Mouse (Mus musculus) ovary, adult 18-20 months (tissue): ENCODE measurements around the gene BC052040.

ENCODE experiments used
- DNase-seq: peaks from one replicate; pipeline ENCODE4 v3.0.0; 2022; ENCODE audit warnings: low spot score, mixed read lengths

The BC052040 gene

GRCm38 (mm10) chr2:115601280-115601679 is 19.8 kb downstream of the BC052040 start:
- DNase-seq, result no peak

- DNase-seq, result no peak
Measured at GRCm38 (mm10) chr2:115602116-115602515, 20.6 kb downstream of the BC052040 start.

GRCm38 (mm10) chr2:115604132-115604531 is 22.6 kb downstream of the BC052040 start:
- no peak for DNase-seq

- DNase-seq, result no peak
Measured at GRCm38 (mm10) chr2:115605829-115606336, 24.4 kb downstream of the BC052040 start.

- DNase-seq, result no peak
Measured at GRCm38 (mm10) chr2:115609020-115609419, 27.5 kb downstream of the BC052040 start.

- DNase-seq, result no peak
Measured at GRCm38 (mm10) chr2:115610092-115610491, 28.6 kb downstream of the BC052040 start.

GRCm38 (mm10) chr2:115610503-115610902 is 29.0 kb downstream of the BC052040 start:
- no peak for DNase-seq

GRCm38 (mm10) chr2:115613830-115614520 is 32.5 kb downstream of the BC052040 start:
- no peak for DNase-seq

GRCm38 (mm10) chr2:115628471-115628870 is 47.0 kb downstream of the BC052040 start:
- DNase-seq, result no peak

- no peak for DNase-seq
Measured at GRCm38 (mm10) chr2:115631031-115631434, 49.5 kb downstream of the BC052040 start.

- DNase-seq, result no peak
Measured at GRCm38 (mm10) chr2:115631826-115632225, 50.3 kb downstream of the BC052040 start.

- no peak for DNase-seq
Measured at GRCm38 (mm10) chr2:115650203-115650602, 68.7 kb downstream of the BC052040 start.

- DNase-seq, result no peak
Measured at GRCm38 (mm10) chr2:115659712-115660111, 78.2 kb downstream of the BC052040 start.

GRCm38 (mm10) chr2:115660213-115661120 is 79.0 kb downstream of the BC052040 start:
- no peak for DNase-seq

GRCm38 (mm10) chr2:115667516-115667915 is 86.0 kb downstream of the BC052040 start:
- DNase-seq, result no peak

GRCm38 (mm10) chr2:115673054-115673660 is 91.6 kb downstream of the BC052040 start:
- DNase-seq, result no peak

GRCm38 (mm10) chr2:115678786-115679185 is 97.3 kb downstream of the BC052040 start:
- no peak for DNase-seq

GRCm38 (mm10) chr2:115685250-115685649 is 103.7 kb downstream of the BC052040 start:
- DNase-seq, result no peak

- no peak for DNase-seq
Measured at GRCm38 (mm10) chr2:115687612-115688011, 106.1 kb downstream of the BC052040 start.

GRCm38 (mm10) chr2:115688282-115688681 is 106.8 kb downstream of the BC052040 start:
- no peak for DNase-seq

- no peak for DNase-seq
Measured at GRCm38 (mm10) chr2:115693841-115694240, 112.3 kb downstream of the BC052040 start.

- no peak for DNase-seq
Measured at GRCm38 (mm10) chr2:115694386-115694785, 112.9 kb downstream of the BC052040 start.
